Mouse (Mus musculus): ENCODE data around the gene Zfp212.

DNA sequence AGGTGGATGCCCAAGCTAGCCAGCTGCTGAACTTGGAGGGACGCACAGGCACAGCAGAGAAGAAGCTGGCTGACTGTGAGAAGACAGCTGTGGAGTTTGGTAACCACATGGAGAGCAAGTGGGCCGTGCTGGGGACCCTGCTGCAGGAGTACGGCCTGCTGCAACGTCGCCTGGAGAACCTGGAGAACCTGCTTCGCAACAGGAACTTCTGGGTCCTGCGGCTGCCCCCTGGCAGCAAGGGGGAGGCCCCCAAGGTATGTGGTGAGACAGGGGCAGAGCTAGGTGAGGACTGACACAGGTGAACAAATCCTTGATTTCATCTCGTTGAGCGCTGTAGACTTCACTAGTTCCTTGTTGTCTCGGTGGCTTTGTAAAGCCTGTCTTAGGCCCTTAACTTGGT is 40.1 kb upstream of the Zfp212 start:
- TF ChIP-seq CTCF (IDR thresholded peaks at IDR 0.05; ENCODE audit: low read depth, low read length) (no peak), GATA2 (IDR thresholded peaks at IDR 0.05; ENCODE audit: borderline replicate concordance, low read depth, low read length) (no peak), POLR2AphosphoS5 (IDR thresholded peaks at IDR 0.05; ENCODE audit: insufficient replicate concordance, low read depth, low read length) (no peak)

All from G1E (cell line).